Mouse (Mus musculus): ENCODE results near the gene Cul1.

- no peak for TF ChIP-seq FOSL1 (IDR thresholded peaks at IDR 0.05; ENCODE audit: insufficient read depth, low read length, poor library complexity, severe bottlenecking)
- TF ChIP-seq CTCF (IDR thresholded peaks at IDR 0.05; ENCODE audit: control insufficient read depth, insufficient read depth, insufficient read length), result no peak
- no peak for TF ChIP-seq USF1 (IDR thresholded peaks at IDR 0.05; ENCODE audit: low read depth)
- no peak for TF ChIP-seq MAX (IDR thresholded peaks at IDR 0.05)
- no peak for TF ChIP-seq MYOD1 (IDR thresholded peaks at IDR 0.05; ENCODE audit: control insufficient read depth, insufficient read length, low read depth)
- TF ChIP-seq MYOG (IDR thresholded peaks at IDR 0.05; ENCODE audit: control insufficient read depth, extremely low read depth, insufficient read length), result no peak
Observed at GRCm38 (mm10) chr6:47494562-47494961, 41.4 kb downstream of the Cul1 start.

Data from C2C12 (cell line).